Mouse (Mus musculus) G1E (cell line): ENCODE results near the gene Fance.

Experiments used
- CTCF ChIP-seq: IDR thresholded peaks from 2 replicates; pipeline ENCODE4 v1.5.1; 2012; ENCODE audit warnings: low read depth, low read length, inconsistent platforms, mixed read lengths
- POLR2AphosphoS5 ChIP-seq: IDR thresholded peaks from 2 replicates; pipeline ENCODE4 v1.6.1; 2012; ENCODE audit warnings: low read depth, low read length, inconsistent platforms; ENCODE audit not compliant: insufficient replicate concordance

DNA sequence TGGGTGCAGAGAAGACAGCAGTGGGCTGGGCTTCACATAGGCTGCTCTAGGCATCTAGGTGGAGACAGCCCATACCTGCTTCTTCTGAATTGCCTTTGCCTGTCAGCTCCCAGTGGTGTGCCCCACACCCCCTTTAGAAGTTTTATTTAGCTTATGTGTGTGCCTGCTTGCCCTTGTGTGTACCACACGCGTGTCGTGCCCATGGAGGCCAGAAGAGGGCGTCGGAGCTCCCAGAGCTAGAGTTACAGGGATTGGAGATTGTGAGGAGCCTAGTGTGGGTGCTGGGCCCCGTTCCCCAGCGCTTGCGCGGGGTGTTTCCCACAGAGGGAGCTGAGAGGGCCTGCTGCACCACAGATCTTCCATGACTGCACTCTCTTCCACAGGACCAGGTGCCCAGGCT, 3.2 kb downstream of the Fance start:
- TF ChIP-seq CTCF (no peak), POLR2AphosphoS5 (no peak)
